Mouse (Mus musculus): ENCODE data around the gene Slc2a4. TPM values are rescaled to one million over a fixed set of nuclear protein-coding genes. Genes with fewer than 3 reads are reported as not detected.
"Not testable (repeated sequence)": the region's sequence is repeated elsewhere in the genome, so short reads cannot be mapped to it uniquely, and the experiment has no call there.

The Slc2a4 gene
- polyA plus RNA-seq, 1 experiment: 2.7 TPM

DNA sequence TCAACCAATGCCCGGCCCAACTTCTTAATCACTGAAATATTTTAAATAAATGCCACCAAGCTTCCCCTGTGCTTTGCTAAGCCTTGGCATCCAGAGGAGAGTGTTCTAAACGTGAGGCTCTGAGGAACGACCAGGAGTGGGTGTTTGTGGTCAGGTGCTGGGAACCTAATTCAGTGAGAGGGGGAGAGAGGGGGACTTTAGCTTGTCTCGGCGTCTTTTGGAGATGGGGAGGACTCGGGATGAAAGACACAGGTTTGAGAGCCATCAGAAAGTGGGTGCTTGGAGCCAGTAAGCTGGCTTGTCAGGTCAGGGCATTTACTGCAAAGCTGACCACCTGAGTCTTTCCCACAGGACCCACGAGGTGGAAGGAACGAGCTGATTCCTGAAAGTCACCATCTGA is 16.2 kb downstream of the Slc2a4 start:
- Histone ChIP-seq H3K27ac (ENCODE audit: insufficient read depth, low read length) (no peak overlapping the region), H3K27me3 (ENCODE audit: control insufficient read depth, insufficient read depth, low read length, poor library complexity, severe bottlenecking) (no peaks in the 10 kb centered on the region), H3K9ac (ENCODE audit: low read depth, poor library complexity, severe bottlenecking) (no peak overlapping the region), H3K4me3 (ENCODE audit: low read depth, low read length) (no peak overlapping the region), H3K4me1 (ENCODE audit: control insufficient read depth, insufficient read depth, low read length) (no peaks in the 10 kb centered on the region), H3K36me3 (ENCODE audit: control insufficient read depth, insufficient read depth, low read length, poor library complexity, severe bottlenecking) (no peaks in the 10 kb centered on the region), H3K9me3 (replicated peaks; ENCODE audit: control insufficient read depth, insufficient read depth, low read length, poor library complexity, severe bottlenecking) (no peaks in the 10 kb centered on the region)
- TF ChIP-seq EP300 (IDR thresholded peaks at IDR 0.05; ENCODE audit: insufficient read depth, low read depth, low read length): no peak
- TF ChIP-seq CTCF (IDR thresholded peaks at IDR 0.05; ENCODE audit: low read depth, low read length): no peak
- TF ChIP-seq POLR2A (IDR thresholded peaks at IDR 0.05; ENCODE audit: insufficient read depth, low read length): no peak

DNA sequence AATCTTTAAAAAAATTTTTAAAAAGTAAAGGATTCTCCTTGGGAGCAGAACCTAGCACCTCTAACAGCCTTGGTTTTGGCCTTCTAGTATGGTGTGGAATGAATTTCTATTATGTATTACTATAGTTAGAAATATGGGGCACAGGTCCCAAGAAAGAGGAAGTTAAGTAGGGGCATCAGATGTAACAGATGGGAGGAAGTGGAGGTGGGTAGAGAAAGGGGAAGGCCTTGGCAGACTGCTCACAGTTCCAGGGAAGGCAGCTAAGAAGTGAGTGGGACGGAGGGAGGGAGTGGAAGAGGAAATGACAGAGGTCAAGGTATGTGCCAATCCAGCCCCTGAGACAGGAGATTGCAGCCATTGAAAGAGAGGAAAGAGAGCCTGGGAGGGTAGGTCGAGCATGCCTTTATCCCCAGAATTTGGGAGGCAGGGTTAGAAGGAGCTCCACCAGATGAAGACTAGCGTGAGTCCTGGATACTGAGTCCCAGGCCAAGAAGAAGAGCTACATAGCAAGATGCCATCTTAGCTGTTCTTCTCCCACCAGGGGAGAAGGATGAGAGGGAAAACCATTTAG is 16.9 kb downstream of the Slc2a4 start:
- no peak overlapping the region for H3K4me3 ChIP-seq (ENCODE audit: low read depth, low read length)
- H3K9ac ChIP-seq (ENCODE audit: low read depth, poor library complexity, severe bottlenecking): no peak overlapping the region
- no peak for TF ChIP-seq EP300 (IDR thresholded peaks at IDR 0.05; ENCODE audit: insufficient read depth, low read depth, low read length)
- no peaks in the 10 kb centered on the region for H3K4me1 ChIP-seq (ENCODE audit: control insufficient read depth, insufficient read depth, low read length)
- H3K27ac ChIP-seq (ENCODE audit: insufficient read depth, low read length): no peak overlapping the region
- no peaks in the 10 kb centered on the region for H3K36me3 ChIP-seq (ENCODE audit: control insufficient read depth, insufficient read depth, low read length, poor library complexity, severe bottlenecking)
- no peaks in the 10 kb centered on the region for H3K27me3 ChIP-seq (ENCODE audit: control insufficient read depth, insufficient read depth, low read length, poor library complexity, severe bottlenecking)
- H3K9me3 ChIP-seq (replicated peaks; ENCODE audit: control insufficient read depth, insufficient read depth, low read length, poor library complexity, severe bottlenecking): no peaks in the 10 kb centered on the region

DNA sequence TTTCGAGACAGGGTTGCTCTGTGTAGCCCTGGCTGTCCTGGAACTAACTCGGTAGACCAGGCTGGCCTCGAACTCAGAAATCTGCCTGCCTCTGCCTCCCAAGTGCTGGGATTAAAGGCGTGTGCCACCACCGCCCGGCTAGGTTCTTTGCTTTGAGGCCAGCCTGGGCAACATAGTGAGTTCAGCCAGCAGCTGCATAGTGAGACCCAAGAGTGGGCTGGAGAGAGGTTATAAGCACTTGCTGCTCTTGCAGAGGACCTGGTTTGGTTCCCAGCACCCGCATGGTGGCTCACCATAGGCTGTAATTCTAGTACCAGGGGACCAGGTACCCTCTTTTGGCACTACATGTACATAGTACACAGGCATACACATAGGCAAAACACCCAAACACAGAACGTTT is 17.8 kb downstream of the Slc2a4 start:
- not testable (repeated sequence) for H3K27me3 ChIP-seq (ENCODE audit: control insufficient read depth, insufficient read depth, low read length, poor library complexity, severe bottlenecking); H3K27ac ChIP-seq (ENCODE audit: insufficient read depth, low read length); H3K4me3 ChIP-seq (ENCODE audit: low read depth, low read length); H3K36me3 ChIP-seq (ENCODE audit: control insufficient read depth, insufficient read depth, low read length, poor library complexity, severe bottlenecking); H3K9me3 ChIP-seq (replicated peaks; ENCODE audit: control insufficient read depth, insufficient read depth, low read length, poor library complexity, severe bottlenecking); H3K4me1 ChIP-seq (ENCODE audit: control insufficient read depth, insufficient read depth, low read length); H3K9ac ChIP-seq (ENCODE audit: low read depth, poor library complexity, severe bottlenecking)

DNA sequence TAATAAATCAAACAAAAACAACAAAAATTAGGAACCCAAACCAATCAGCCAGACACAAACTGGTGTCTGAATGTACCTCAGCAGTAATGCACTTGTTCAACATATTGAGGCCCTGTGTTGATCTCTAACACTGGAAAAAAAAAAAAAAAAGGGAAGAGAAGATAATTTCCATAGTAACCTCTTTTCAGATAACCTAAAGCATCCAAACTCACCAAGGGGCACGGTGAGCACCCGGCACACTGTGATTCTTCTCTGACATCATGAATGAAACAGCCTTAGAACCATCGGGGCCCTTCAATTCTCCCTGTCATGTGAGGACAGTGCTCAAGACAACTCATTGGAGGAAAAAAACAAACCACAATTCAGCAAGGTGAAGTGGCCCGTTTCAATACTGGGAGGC is 18.3 kb downstream of the Slc2a4 start:
- Histone ChIP-seq H3K4me3 (ENCODE audit: low read depth, low read length) (no peak overlapping the region), H3K36me3 (ENCODE audit: control insufficient read depth, insufficient read depth, low read length, poor library complexity, severe bottlenecking) (no peaks in the 10 kb centered on the region), H3K9ac (ENCODE audit: low read depth, poor library complexity, severe bottlenecking) (no peak overlapping the region), H3K27me3 (ENCODE audit: control insufficient read depth, insufficient read depth, low read length, poor library complexity, severe bottlenecking) (no peaks in the 10 kb centered on the region), H3K27ac (ENCODE audit: insufficient read depth, low read length) (no peak overlapping the region), H3K9me3 (replicated peaks; ENCODE audit: control insufficient read depth, insufficient read depth, low read length, poor library complexity, severe bottlenecking) (no peaks in the 10 kb centered on the region), H3K4me1 (ENCODE audit: control insufficient read depth, insufficient read depth, low read length) (no peaks in the 10 kb centered on the region)
- no peak for TF ChIP-seq CTCF (IDR thresholded peaks at IDR 0.05; ENCODE audit: low read depth, low read length)
- no peak for TF ChIP-seq EP300 (IDR thresholded peaks at IDR 0.05; ENCODE audit: insufficient read depth, low read depth, low read length)
- TF ChIP-seq POLR2A (IDR thresholded peaks at IDR 0.05; ENCODE audit: insufficient read depth, low read length): no peak

DNA sequence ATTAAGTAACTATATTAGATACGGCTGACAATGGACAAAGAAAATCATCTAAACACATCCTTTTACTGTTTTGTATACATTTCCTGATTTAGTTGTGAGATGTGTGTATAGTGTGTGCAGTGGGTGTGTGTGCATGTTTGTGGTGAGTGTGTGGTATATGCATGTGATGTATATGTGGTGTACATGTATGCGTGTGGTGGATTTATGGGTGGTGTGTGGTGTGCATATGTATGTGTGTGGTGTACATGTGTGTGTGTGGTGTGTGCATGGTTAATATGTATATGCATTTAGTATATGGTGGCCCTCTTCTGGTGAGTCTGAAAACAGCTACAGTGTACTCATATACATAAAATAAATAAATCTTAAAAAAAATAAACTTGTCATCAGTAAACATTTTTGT is 20.5 kb downstream of the Slc2a4 start:
- TF ChIP-seq CTCF (IDR thresholded peaks at IDR 0.05; ENCODE audit: low read depth, low read length) (no peak), POLR2A (IDR thresholded peaks at IDR 0.05; ENCODE audit: insufficient read depth, low read length) (no peak), EP300 (IDR thresholded peaks at IDR 0.05; ENCODE audit: insufficient read depth, low read depth, low read length) (no peak)
- Histone ChIP-seq H3K27ac (ENCODE audit: insufficient read depth, low read length) (no peak overlapping the region), H3K27me3 (ENCODE audit: control insufficient read depth, insufficient read depth, low read length, poor library complexity, severe bottlenecking) (no peaks in the 10 kb centered on the region), H3K4me1 (ENCODE audit: control insufficient read depth, insufficient read depth, low read length) (no peaks in the 10 kb centered on the region), H3K4me3 (ENCODE audit: low read depth, low read length) (no peak overlapping the region), H3K9ac (ENCODE audit: low read depth, poor library complexity, severe bottlenecking) (no peak overlapping the region), H3K36me3 (ENCODE audit: control insufficient read depth, insufficient read depth, low read length, poor library complexity, severe bottlenecking) (no peaks in the 10 kb centered on the region), H3K9me3 (replicated peaks; ENCODE audit: control insufficient read depth, insufficient read depth, low read length, poor library complexity, severe bottlenecking) (no peaks in the 10 kb centered on the region)

DNA sequence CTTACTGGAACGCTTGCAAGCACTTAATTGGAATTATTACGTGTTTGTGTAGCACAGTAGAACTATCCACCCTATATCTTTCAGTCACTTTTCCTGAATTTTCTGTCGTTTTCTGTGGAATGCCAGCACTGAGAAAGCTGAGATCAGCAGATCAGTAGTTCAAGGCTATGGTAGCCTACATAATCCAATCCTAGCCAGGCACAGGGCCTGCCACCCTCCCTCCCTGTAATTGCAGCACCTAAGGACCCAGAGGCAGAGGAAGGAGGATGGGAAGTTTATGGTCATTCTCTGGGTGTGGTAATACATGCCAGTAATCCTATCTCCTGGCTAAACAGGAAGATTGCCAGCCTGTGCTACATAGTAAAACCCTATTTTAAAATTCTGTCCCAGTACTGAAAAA is 25.2 kb downstream of the Slc2a4 start:
- H3K36me3 ChIP-seq (ENCODE audit: control insufficient read depth, insufficient read depth, low read length, poor library complexity, severe bottlenecking): peaks cover 22% of the 10 kb centered on the region
- peak overlapping the region; percentile 85 for H3K9ac ChIP-seq (ENCODE audit: low read depth, poor library complexity, severe bottlenecking)
- H3K9me3 ChIP-seq (replicated peaks; ENCODE audit: control insufficient read depth, insufficient read depth, low read length, poor library complexity, severe bottlenecking): no peaks in the 10 kb centered on the region
- peaks cover 2% of the 10 kb centered on the region for H3K4me1 ChIP-seq (ENCODE audit: control insufficient read depth, insufficient read depth, low read length)
- 0 out of 2 replicates have a peak overlapping the region, but pooled peaks have one; percentile 34 for H3K4me3 ChIP-seq (ENCODE audit: low read depth, low read length)
- peak overlapping the region; percentile 98 for H3K27ac ChIP-seq (ENCODE audit: insufficient read depth, low read length)
- TF ChIP-seq CTCF (IDR thresholded peaks at IDR 0.05; ENCODE audit: low read depth, low read length): no peak
- no peak for TF ChIP-seq EP300 (IDR thresholded peaks at IDR 0.05; ENCODE audit: insufficient read depth, low read depth, low read length)
- no peak for TF ChIP-seq POLR2A (IDR thresholded peaks at IDR 0.05; ENCODE audit: insufficient read depth, low read length)
- H3K27me3 ChIP-seq (ENCODE audit: control insufficient read depth, insufficient read depth, low read length, poor library complexity, severe bottlenecking): no peaks in the 10 kb centered on the region
